Mouse (Mus musculus) left cerebral cortex, postnatal 10 days (tissue): ENCODE data around the gene Cybrd1. TPM values are rescaled to one million over a fixed set of nuclear protein-coding genes. Genes with fewer than 3 reads are reported as not detected.

ENCODE experiments used
- DNase-seq, 2 experiments: peaks; one replicate each; pipeline ENCODE4 v3.0.0; 2021 to 2022; ENCODE audit warnings: low spot score in 2 of 2, mixed read lengths in 1 of 2; ENCODE audit errors: extremely low spot score in 1 of 2
- intact Hi-C: fragments of 180-260 bp; cut with DNase I; formaldehyde crosslinking; loops from one replicate; pipeline ENCODE4 v1.15.1; 2025
- total RNA-seq, 2 experiments: library from RNA; stranded (reverse); gene quantifications; 2 replicates each; pipeline ENCODE4 v1.2.3; 2021

Gene Cybrd1
- total RNA-seq: 1 to 10 TPM; 5.0 to 5.5 TPM

DNA sequence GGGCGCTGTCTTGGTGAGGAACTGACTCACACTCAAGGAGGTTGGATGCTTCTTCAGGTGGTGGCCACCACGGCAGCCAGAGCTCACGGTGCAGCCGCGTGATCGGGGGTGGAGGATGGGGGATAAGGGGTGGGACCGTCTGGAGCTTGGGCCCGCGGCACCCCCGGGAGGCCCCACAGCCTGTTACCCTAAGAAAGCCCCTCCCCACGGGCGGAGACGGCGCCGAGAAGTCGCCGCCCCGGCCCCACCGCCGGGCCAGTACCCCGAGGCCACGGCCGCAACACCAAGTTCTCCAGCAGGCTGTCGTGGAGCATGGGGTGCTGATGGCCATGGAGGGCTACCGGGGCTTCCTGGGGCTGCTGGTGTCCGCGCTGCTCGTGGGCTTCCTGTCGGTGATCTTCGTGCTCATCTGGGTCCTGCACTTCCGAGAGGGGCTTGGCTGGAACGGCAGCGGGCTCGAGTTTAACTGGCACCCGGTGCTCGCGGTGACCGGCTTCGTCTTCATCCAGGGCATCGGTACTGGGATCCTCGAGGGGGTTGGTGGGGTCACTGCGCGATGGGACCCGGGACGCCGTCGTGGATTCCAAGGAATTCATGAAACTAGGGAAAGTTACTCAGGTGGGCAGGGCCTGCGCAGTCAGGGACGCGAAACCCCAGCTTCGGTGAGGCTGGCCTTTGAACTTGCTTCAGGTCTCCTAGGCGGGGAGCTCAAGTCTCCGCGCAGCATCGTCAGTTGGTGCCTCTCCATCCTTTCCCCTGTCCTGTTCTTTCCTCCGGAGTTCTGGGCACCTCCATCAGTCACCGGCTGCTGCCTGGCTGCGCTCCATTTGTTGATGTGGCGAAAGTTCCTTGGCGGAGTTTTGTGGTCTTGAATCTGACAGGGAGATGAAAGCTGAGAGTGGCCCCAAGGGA, at the start of gene Cybrd1:
Gene Cybrd1, plus strand, starts transcription at position 127 of the 912 bp plus-strand sequence.
- peak; percentile 16 to 55 for DNase-seq
- intact Hi-C loops: no loop called here

DNA sequence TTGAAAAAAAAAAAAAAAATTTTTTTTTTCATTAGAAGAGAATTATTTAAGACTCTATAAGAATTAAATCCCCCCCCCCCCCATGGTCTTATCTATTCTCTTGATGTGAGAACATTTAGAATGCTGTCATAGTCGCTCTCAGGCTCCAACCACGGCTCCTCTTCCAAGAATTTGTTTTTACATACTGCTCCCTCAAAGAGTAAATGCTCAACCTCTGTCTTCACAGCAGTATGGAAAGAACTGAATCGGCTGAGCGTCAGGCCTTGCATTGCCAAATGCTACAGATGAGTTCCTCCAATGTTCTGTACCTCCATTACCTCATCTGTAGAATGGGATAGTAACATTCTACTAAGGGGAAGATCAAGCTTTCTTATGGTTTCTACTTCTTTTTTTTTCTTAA, 46.1 kb upstream of the Cybrd1 start:
- intact Hi-C loops: no loop called here
- DNase-seq: no peak

DNA sequence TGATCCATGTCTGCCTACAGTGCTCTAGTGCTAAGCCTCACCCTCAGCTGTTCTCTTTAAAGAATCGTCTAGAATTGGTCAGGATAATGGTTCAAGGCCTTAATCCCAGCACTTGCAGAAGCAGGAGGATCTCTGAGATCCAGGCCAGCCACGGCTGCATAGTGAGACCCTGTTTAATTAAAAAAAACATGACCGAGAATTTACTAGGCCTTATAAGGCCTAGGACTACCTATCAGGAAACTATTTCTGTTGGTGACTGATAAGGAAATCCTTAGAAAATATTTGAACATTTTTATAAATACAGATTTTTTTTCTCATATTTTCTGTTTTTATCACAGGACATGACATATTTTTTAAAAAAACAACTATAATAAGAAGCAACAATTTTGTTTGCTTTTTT, 44.4 kb upstream of the Cybrd1 start:
- DNase-seq: no peak
- intact Hi-C loops: no loop called here

DNA sequence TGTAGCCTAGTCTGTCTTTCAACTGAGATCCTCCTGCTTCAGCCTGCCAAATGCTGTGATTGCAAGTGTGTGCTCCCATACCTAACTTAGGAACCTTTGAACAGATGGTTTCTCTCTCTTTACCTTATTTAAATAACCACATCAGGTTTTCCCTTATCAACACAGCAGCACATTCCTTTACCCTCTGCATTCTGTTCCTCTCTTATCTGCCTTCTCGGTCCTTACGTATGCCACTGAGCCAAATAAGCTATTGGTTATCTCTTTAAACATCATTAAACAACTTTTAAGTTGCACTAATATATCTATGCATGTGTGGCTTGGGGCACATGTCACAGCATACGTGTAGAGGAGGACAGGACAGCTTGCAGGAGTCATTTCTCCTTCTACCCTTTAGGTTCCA, 43.9 kb upstream of the Cybrd1 start:
- no peak for DNase-seq
- intact Hi-C loops: no loop called here

DNA sequence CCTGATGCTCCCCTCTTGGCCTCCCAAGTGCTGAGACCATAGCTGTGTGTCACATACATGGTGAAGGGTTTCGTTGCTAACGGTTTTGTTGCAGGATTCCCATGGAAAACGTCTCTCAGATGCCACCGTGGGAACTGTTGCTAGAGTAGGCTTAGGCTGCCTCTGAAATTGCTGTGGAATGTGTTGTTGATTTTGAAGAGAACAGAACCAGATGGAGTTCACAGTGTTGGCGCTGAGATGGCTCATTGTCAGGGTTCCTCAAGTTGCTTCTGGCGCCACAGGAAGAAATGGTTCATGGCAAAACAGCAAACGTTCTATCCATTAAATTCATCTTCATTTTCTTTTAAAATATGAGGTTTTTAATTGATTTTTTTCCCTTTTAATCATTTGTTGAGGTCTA, 35.3 kb upstream of the Cybrd1 start:
- DNase-seq: no peak
- intact Hi-C loops: no loop called here

DNA sequence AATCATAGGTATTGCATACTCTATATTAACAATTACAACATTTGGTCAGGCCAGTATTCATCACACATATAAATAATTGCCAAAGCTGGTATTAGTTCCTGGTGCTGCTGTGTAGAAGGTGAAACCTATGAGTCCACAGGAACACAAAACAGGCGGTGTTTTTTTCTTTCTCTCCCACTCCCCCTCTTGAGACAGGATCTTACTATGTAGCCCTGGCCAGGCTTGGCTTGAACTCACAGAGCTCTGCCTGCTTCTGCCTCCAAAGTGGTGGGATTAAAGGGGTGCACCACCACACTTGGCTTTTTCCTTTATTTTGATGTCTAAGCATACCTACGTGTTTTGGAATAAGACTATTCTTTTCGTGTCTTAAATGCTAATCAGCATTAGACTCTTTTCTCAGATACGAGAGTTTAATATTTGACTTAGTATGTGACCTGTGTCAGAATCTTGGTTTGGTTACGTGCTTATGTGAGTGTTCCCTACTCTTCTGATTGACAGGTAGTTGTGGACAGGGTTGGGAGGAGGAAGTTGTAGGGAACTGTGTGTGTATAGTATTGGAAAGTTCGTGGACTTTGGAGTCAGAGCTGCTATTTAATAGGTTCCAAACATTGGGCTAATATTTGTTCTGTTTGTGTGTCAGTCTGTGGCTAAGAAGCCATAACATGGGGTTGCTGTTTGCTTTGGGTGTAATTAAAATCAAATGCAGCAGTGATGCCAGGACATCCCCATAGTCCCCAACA, 34.1 kb upstream of the Cybrd1 start:
- DNase-seq: no peak
- intact Hi-C loops: no loop called here

DNA sequence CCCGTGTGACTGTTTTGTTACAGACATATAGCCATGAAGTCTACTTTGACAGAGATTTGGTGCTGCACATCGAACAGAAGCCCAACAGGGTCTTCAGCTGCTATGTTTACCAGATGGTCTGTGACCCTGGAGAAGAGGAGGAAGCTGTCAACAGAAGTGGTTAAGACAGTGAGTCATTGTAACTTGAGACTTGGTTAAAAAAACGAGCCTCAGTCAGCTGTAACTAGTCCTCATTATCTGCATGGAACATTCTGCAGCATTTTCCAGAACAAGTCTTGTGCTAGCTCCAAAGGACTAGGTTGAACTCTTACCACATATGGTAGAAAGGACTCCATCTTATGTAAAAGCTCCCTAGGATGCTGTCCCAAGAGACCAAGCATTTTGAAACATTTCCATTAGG, 28.0 kb upstream of the Cybrd1 start:
- DNase-seq: no peak
- intact Hi-C loops: no loop called here

DNA sequence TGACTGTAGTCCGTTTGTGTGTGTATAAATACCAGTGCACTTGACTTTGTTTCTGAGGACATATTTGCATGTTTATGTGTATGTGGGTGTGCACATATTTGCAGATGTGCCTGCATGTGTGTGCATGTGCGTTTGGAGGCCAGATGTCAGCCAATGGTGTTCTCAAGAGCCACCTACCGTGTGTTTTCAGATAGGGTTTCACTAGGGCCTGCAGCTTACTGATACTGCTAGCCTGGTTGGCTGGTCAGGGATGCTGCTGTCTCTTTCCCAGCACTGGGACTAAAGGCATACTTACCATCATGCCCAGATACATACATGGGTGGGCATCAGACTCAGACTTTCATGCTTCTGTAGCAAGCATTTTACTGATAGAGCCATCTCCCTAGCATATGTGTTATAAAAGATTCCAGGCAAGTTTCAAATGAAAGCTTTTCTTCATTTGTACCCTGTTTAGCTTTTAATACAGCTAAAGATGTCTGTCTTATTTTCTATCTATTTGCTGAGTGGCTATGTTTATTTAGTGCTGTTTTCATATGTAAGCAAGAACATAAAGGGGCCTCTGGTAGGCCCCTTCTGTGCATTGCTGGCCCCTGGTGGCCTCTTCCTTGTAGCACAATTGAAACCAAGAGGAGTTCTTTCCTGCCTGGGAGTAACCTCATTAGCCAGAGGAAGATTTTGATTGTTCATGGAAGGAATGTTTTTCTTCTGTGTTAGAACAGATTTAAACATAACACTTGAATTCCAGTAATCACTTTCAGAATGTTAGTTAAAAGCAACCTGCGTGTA, 26.9 kb upstream of the Cybrd1 start:
- DNase-seq: no peak
- intact Hi-C loops: no loop called here

DNA sequence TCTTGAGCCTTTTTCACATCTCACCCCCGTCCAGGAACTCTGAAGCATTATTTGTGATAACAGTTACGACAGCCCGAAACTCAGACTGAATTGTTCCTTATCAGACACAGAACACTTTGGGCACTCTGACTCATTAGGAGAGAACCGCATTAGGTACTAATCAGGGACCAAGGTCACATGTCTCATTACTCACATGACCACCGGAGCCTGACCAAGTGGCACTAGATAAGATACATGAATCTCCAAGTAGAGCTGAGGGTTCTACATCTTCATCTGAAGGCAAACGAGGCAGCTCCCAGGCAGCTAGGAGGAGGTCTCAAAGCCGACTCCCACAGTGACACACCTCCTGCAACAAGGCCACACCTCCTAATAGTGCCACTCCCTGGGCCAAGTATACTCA, 21.6 kb upstream of the Cybrd1 start:
- DNase-seq: no peak
- intact Hi-C loops: no loop called here

DNA sequence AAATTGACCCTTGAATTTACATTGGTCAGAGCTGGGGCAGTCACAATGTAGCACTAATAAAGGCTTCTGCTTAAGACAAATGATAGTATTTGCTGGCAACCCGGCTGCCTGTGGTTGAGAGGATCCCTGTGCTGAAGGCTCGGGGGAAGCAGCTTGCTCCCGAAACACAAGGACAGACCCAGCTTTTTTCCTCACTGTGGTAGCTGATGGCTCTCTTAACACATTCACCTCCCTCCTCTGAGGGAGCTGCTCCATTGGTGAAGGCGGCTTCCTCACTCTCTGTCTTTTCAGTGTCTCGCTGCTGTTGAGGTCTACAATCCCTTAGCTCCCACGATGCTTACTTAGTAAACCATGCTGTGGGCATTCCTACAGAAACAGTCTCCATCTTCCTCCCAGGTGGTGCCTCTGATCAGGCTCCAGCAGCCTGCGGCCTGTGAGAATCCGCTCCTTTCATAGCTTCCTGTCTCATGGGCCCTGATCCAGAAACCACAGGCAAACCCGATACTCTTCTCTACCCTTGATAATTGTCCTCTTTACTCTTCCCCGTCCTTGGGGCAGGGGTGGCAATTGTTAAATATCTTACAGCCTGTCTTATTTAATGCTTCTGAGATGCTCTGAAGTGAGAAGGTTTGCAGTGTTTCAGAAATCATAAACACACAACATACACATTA, 15.0 kb upstream of the Cybrd1 start:
- peak in 1 of 2 experiments; percentile 40 for DNase-seq
- intact Hi-C loops: no loop called here

DNA sequence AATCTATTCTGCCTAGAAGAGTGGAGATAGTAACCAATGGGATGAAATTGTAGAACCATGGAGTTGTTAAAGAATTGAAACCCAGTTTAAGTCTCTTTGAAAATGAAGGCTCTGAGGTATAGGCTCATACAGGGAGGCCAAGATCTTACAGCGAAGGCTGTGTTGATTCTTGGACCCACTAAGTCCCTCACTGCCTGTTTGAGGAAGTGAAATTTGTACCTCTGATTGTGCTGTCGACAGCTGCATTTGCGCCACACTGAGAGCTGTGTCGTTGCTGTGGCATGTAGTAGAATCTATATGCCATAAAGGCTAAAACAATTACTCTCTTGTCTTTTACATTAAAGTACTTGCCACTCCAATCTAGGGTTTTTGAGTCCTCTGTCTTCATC, 14.4 kb upstream of the Cybrd1 start:
- no peak for DNase-seq
- intact Hi-C loops: no loop called here

DNA sequence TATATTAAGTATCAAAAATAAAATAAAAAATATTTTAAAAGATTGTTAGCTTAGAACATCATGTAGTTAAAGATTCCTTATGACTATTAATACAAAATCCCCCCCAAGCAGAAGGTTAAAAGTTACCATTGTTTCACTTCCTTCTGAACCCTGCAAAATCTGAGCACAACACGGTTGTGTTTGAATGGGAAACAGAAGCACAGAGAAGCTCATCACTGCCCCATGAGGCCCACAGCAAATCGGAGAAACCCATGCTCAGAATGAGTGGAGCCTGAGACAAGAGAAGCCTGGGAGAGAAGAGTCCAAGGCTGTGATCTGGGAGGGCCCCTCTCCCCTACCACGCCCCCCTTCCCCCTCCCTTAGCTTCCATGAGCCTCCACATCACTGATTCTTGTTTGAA, 13.0 kb upstream of the Cybrd1 start:
- intact Hi-C loops: no loop called here
- no peak for DNase-seq

DNA sequence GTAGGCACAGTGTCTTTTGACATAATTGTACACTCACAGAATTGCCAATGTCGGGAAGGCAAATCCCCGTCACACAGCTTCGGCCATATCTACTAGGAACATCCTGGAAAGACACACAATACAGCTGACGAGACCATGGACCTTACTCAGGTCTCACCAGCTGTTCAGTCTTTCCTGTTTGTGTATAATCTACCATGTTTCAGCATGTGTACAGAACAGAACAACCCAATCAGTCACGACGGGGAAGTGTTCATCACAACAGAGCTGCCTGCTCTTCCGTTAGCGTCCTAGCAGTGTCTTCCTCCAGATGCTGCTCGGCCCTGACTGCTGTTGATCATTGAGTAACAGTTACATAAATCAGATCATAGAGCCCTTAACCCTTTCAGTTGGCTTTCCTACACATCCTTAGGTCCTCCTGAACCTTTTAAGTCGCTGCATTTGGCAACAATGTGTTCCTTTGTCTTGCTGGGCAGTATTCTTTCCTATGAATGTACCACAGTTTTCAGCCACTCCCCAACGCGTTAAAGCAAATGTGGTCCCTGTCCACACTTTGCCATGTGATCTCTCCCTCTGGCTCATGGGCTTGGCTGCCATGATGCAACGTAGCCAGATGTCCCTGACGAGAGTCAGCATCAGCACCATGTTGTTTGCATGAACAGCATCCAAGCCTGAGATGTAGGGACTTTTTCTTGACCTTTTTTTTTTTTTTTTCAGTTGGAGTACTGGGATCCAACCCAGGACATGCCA, 12.1 kb upstream of the Cybrd1 start:
- no peak for DNase-seq
- intact Hi-C loops: no loop called here

DNA sequence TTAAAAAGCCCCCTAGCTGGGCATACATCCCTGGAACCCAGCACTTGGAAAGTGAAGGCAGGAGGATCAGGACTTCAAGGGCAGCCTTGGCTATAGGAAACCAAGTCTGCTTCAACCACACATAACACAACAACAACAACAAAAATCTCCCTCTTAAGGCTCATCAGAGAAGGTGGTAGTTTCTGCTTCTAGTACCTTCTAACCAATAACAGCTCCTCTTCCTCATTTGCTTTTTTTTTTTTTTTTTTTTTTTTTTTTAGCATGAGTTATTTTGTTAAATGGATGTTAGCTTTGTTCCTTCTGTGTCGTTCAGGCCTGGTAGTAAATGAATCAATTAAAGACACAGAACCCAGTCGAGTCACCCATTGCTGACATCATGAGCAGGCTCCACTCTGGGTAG, 10.5 kb upstream of the Cybrd1 start:
- intact Hi-C loops: no loop called here
- DNase-seq: no peak

DNA sequence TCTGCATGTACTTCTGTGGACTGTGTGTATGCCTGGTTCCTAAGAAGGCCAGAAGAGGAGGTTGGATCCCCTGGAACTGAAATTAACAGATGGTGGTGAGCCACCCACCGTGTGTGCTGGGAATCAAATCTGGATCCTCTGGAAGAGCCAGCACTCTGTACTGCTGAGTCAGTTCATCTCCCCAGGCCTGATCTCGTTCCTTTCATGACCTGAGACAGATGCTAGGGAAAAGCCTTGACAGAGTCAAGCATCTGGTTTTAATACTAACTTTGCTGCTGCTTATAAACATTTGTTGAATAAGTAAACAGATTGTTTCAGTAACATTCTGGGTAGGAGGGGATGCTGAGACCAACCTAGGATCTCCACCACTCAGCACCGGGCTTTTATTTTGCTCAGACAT, 9.2 kb upstream of the Cybrd1 start:
- DNase-seq: no peak
- intact Hi-C loops: no loop called here

DNA sequence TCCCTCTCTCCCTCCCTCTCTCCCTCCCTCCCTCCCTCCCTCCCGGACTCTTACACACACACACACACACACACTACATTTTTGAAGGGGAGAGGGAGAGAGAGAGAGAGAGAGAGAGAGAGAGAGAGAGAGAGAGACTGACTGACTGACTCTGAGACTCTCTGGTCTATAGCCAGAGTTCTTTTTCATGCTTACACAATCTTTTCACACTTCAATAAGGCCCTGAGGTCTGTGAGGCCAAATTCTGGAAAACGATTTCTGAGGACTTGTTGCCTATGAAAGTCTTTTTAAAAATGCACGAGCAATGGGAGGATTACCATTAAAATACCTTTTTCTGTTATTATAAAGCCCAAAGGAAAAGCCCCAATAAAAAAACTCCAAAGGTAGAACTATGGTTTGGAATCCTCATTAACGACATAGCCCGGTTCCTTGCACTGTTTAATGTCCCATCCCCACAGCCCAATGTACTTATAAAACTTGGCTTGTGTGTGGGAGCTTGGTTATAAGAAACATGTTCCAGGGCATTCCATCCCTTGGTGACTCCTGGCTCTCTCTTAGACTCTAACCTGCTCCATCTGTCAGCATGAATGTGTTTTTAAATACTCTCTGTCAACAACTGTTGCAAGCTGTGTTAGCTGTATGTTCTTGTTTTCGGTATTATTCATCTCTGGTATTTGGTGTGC, 4.1 kb upstream of the Cybrd1 start:
- intact Hi-C loops: no loop called here

DNA sequence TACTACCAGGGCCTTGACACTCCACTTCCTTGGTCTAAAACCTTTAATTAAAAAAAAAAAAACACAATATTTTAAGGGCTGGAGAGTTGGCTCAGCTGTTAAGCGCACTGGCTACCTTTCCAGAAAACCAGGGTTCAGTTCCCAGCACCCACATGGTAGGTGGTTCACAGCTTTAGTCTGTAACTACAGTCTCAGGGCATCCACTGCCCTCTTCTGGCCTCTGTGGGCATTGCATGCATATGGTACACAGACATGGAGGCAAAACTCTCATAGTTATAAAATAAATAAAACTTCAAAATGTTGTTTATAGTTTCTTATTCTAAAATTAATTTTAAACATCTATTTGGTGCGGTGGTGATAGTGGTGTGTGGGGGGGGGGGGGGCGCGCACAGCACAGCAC, 1.6 kb upstream of the Cybrd1 start:
- no peak for DNase-seq
- intact Hi-C loops: no loop called here

More for the DNA sequence above, 4.1 kb upstream of the Cybrd1 start:
- no peak for DNase-seq

DNA sequence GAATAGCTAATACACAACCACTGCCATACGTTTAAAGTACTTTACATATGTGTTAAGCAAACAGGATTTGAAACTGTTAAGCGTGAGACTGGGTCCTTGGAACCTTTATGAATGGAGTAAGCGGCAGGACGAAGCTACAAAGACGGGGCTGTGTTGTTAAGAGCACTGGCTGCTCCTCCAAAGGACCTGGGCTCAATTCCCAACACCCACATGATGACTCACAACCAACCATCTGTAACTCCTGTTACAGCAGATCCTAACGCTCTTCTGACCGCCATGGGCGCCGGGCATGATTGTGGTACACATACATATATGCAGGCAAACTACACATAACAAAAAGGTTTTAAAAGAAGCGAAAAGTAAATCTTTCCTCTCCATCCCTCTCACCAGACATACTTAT, 3.1 kb downstream of the Cybrd1 start:
- DNase-seq: peak in 1 of 2 experiments; percentile 25
- intact Hi-C loops: no loop called here
